Mouse (Mus musculus) forebrain, embryonic 15.5 days (tissue): Measurements from ENCODE around the gene Grip1. TPM values are rescaled to one million over a fixed set of nuclear protein-coding genes. Genes with fewer than 3 reads are reported as not detected.

Source experiments
- ATAC-seq: fragments of 200-750 bp; cut with Nextera tagmentation; replicated peaks from 2 replicates; pipeline ENCODE4 v1.8.0; 2017; ENCODE audit warnings: mild to moderate bottlenecking, moderate TSS enrichment, moderate library complexity
- H3K27ac ChIP-seq: fragments of 300-500 bp; sonication (generic); replicated peaks from 2 replicates; pipeline ENCODE4 v1.5.1; 2015; ENCODE audit warnings: mild to moderate bottlenecking, inconsistent platforms
- H3K27me3 ChIP-seq: fragments of 300-500 bp; sonication (generic); 2 replicates; pipeline ENCODE4 v1.6.1; 2015; ENCODE audit warnings: inconsistent platforms
- H3K36me3 ChIP-seq: fragments of 300-500 bp; sonication (generic); 2 replicates; pipeline ENCODE4 v1.6.1; 2015; ENCODE audit warnings: mild to moderate bottlenecking, inconsistent platforms
- H3K4me1 ChIP-seq: fragments of 300-500 bp; sonication (generic); 2 replicates; pipeline ENCODE4 v1.6.1; 2015; ENCODE audit warnings: inconsistent platforms
- H3K4me2 ChIP-seq: fragments of 300-500 bp; sonication (generic); replicated peaks from 2 replicates; pipeline ENCODE4 v1.6.1; 2015; ENCODE audit warnings: mild to moderate bottlenecking, inconsistent platforms
- H3K4me3 ChIP-seq: fragments of 300-500 bp; sonication (generic); 2 replicates; pipeline ENCODE4 v1.5.1; 2015; ENCODE audit warnings: mild to moderate bottlenecking, inconsistent platforms
- H3K9ac ChIP-seq: fragments of 300-500 bp; sonication (generic); replicated peaks from 2 replicates; pipeline ENCODE4 v1.6.1; 2015; ENCODE audit warnings: mild to moderate bottlenecking, inconsistent platforms
- H3K9me3 ChIP-seq: fragments of 300-500 bp; sonication (generic); 2 replicates; pipeline ENCODE4 v1.6.1; 2016; ENCODE audit warnings: inconsistent platforms
- WGBS: fragments of 180-500 bp; shearing (Covaris S2); methylation state at CpG from one replicate; pipeline ENCODE4 v1.1.7; 2015; ENCODE audit warnings: mixed read lengths; 5-methylcytosine and 5-hydroxymethylcytosine counted together
- polyA plus RNA-seq: library from polyadenylated mRNA; unstranded; fragments of >200 nt; fragmentation: Nextera tagmentation; extraction: Ambion mirVana; gene quantifications from 2 replicates; pipeline ENCODE4 v1.2.1, GENCODE M21; 2015

Gene Grip1
- polyA plus RNA-seq: 19.1 and 19.2 TPM in 2 replicates

GRCm38 (mm10) chr10:119453431-119454105, at the start of gene Grip1:
Gene Grip1 (plus strand): TSS chr10:119453830.
- H3K4me3 ChIP-seq: peak within 1 kb of the TSS; percentile 90
- H3K27me3 ChIP-seq: no peaks in the 10 kb centered on the region
- H3K9ac ChIP-seq: peak within 1 kb of the TSS; percentile 79
- peak within 1 kb of the TSS; percentile 98 for H3K4me2 ChIP-seq
- H3K4me1 ChIP-seq: peaks cover 21% of the 10 kb centered on the region
- peak; percentile 92 for ATAC-seq
- peak within 1 kb of the TSS; percentile 90 for H3K27ac ChIP-seq
- no peaks in the 10 kb centered on the region for H3K36me3 ChIP-seq
- no peaks in the 10 kb centered on the region for H3K9me3 ChIP-seq
- WGBS: under 1% methylated on average over 52 of the region's 84 CpGs

- no peaks in the 10 kb centered on the region for H3K36me3 ChIP-seq
- H3K4me3 ChIP-seq: no peak overlapping the region
- ATAC-seq: no peak
- no peak overlapping the region for H3K9ac ChIP-seq
- no peaks in the 10 kb centered on the region for H3K27me3 ChIP-seq
- no peak overlapping the region for H3K27ac ChIP-seq
- peaks cover 3% of the 10 kb centered on the region; the same call in 1 of the 2 replicates for H3K4me1 ChIP-seq
- no peak overlapping the region for H3K4me2 ChIP-seq
- H3K9me3 ChIP-seq: no peaks in the 10 kb centered on the region
- WGBS: 93% methylated on average over 9 of the region's 9 CpGs
Observed at GRCm38 (mm10) chr10:119405103-119405502, 48.5 kb upstream of the Grip1 start.

DNA sequence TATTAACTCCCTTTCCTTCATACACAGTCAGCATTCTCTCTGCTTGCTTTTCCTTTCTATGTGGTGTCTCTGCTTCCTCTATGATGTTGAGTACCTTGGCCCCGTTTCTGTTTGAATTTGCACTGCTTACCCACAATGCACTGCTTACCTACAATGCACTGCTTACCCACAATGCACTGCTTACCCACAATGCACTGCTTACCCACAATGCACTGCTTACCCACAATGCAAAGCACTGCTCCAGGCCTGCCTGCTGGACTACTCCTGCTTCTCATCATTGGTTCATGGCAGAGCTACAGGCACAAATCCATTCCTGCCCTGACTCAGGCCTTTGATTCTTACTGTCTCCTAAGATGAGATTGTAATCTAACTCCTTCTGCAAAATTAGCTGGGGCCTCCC, 48.0 kb upstream of the Grip1 start:
- H3K9me3 ChIP-seq: no peaks in the 10 kb centered on the region
- no peak overlapping the region for H3K27ac ChIP-seq
- no peaks in the 10 kb centered on the region for H3K36me3 ChIP-seq
- H3K4me1 ChIP-seq: peaks cover 3% of the 10 kb centered on the region; the same call in 1 of the 2 replicates
- H3K27me3 ChIP-seq: no peaks in the 10 kb centered on the region
- ATAC-seq: no peak
- H3K4me3 ChIP-seq: no peak overlapping the region
- 79% methylated on average over 1 of the region's 1 CpGs for WGBS
- no peak overlapping the region for H3K4me2 ChIP-seq
- no peak overlapping the region for H3K9ac ChIP-seq

GRCm38 (mm10) chr10:119408327-119408726, 45.3 kb upstream of the Grip1 start:
- peaks cover 3% of the 10 kb centered on the region; the same call in 1 of the 2 replicates for H3K4me1 ChIP-seq

GRCm38 (mm10) chr10:119413238-119413637, 40.4 kb upstream of the Grip1 start:
- Histone ChIP-seq H3K27ac (no peak overlapping the region), H3K4me2 (no peak overlapping the region), H3K4me3 (no peak overlapping the region), H3K4me1 (peaks cover 2% of the 10 kb centered on the region; the same call in 1 of the 2 replicates), H3K9ac (no peak overlapping the region), H3K36me3 (no peaks in the 10 kb centered on the region), H3K27me3 (no peaks in the 10 kb centered on the region), H3K9me3 (no peaks in the 10 kb centered on the region)
- no peak for ATAC-seq
- whole genome bisulfite sequencing: 96% methylated on average over 11 of the region's 11 CpGs

More at GRCm38 (mm10) chr10:119408327-119408726, 45.3 kb upstream of the Grip1 start:
- ATAC-seq: no peak
- no peak overlapping the region for H3K4me2 ChIP-seq
- WGBS: 14% methylated on average over 6 of the region's 6 CpGs
- no peak overlapping the region for H3K9ac ChIP-seq
- no peaks in the 10 kb centered on the region for H3K9me3 ChIP-seq
- no peaks in the 10 kb centered on the region for H3K36me3 ChIP-seq
- H3K27me3 ChIP-seq: no peaks in the 10 kb centered on the region
- H3K4me3 ChIP-seq: no peak overlapping the region
- no peak overlapping the region for H3K27ac ChIP-seq

DNA sequence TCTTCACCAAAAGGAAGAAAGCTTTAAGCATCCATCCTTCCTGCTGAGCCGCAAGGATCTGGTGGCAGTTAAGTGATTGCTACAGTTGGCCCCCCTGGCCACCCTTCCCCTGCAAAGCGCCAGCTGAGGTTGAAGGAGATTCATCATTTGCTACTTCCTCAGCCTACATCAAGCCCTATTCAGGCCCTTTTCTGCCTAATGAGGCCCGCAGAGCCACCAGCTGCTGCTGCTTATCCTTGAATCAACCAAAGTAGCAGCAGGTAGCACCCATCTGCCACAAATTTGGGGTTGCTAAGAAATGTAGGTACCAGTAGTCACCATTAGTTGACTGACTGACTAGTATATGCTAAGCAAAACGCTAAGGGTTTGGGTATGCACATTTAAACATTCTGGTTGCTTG, 38.5 kb upstream of the Grip1 start:
- no peaks in the 10 kb centered on the region for H3K36me3 ChIP-seq
- no peaks in the 10 kb centered on the region for H3K27me3 ChIP-seq
- H3K4me2 ChIP-seq: no peak overlapping the region
- H3K4me3 ChIP-seq: no peak overlapping the region
- no peak overlapping the region for H3K9ac ChIP-seq
- no peaks in the 10 kb centered on the region for H3K4me1 ChIP-seq
- no peak for ATAC-seq
- H3K9me3 ChIP-seq: no peaks in the 10 kb centered on the region
- no peak overlapping the region for H3K27ac ChIP-seq
- 80% methylated on average over 4 of the region's 4 CpGs for WGBS

- Histone ChIP-seq H3K27me3 (no peaks in the 10 kb centered on the region), H3K4me2 (no peak overlapping the region), H3K4me1 (no peaks in the 10 kb centered on the region), H3K27ac (no peak overlapping the region), H3K4me3 (no peak overlapping the region), H3K9me3 (no peaks in the 10 kb centered on the region), H3K36me3 (no peaks in the 10 kb centered on the region), H3K9ac (no peak overlapping the region)
- WGBS: 86% methylated on average over 6 of the region's 6 CpGs
- no peak for ATAC-seq
Observed at GRCm38 (mm10) chr10:119421418-119421817, 32.2 kb upstream of the Grip1 start.

DNA sequence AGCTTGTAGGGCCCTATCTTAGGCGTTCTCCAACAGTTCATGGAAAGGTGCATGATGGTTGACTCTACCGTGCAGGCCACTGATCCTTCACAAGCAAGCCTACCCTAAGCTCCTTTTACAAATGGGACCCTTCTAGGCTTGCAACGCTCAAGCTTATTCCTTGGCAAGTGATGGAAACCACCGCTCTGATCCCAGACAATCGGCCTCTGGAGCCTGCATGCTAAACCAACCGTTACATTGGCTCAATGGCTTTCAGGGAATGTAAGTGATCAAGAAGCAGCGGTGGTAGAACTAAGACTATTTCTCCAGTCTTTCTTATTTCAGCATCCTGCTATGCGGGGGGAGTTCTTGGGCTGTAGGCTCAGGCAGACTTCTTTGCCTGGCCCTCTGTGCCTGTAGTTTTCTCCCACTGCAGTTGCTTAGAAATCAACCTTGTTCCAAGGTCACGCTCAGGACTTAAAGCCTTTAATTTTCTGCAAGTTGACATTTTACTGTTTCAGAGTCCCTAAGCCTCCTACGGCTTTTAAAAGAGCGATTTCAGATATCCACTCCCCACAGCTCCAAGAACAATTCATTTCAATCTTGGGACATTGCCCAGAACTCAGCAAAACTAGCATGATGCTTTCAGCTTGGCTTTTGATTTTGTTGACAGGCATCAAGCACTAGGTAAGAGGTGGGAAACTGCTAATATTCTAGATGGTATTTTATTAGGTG, 29.7 kb upstream of the Grip1 start:
- H3K9ac ChIP-seq: no peak overlapping the region
- no peak overlapping the region for H3K4me3 ChIP-seq
- no peak overlapping the region for H3K4me2 ChIP-seq
- H3K27me3 ChIP-seq: no peaks in the 10 kb centered on the region
- no peaks in the 10 kb centered on the region for H3K36me3 ChIP-seq
- H3K4me1 ChIP-seq: no peaks in the 10 kb centered on the region
- H3K9me3 ChIP-seq: no peaks in the 10 kb centered on the region
- no peak overlapping the region for H3K27ac ChIP-seq
- ATAC-seq: no peak
- 82% methylated on average over 11 of the region's 11 CpGs for WGBS

GRCm38 (mm10) chr10:119427653-119428052, 26.0 kb upstream of the Grip1 start:
- Histone ChIP-seq H3K36me3 (no peaks in the 10 kb centered on the region), H3K9ac (no peak overlapping the region), H3K27me3 (no peaks in the 10 kb centered on the region), H3K4me3 (no peak overlapping the region), H3K4me1 (no peaks in the 10 kb centered on the region), H3K27ac (no peak overlapping the region), H3K9me3 (no peaks in the 10 kb centered on the region), H3K4me2 (no peak overlapping the region)
- ATAC-seq: no peak
- WGBS: 94% methylated on average over 7 of the region's 7 CpGs

GRCm38 (mm10) chr10:119428106-119428505, 25.5 kb upstream of the Grip1 start:
- Histone ChIP-seq H3K27me3 (no peaks in the 10 kb centered on the region), H3K9ac (no peak overlapping the region), H3K36me3 (no peaks in the 10 kb centered on the region), H3K9me3 (no peaks in the 10 kb centered on the region), H3K27ac (no peak overlapping the region), H3K4me2 (no peak overlapping the region), H3K4me1 (no peaks in the 10 kb centered on the region), H3K4me3 (no peak overlapping the region)
- WGBS: 59% methylated on average over 7 of the region's 7 CpGs
- ATAC-seq: no peak

DNA sequence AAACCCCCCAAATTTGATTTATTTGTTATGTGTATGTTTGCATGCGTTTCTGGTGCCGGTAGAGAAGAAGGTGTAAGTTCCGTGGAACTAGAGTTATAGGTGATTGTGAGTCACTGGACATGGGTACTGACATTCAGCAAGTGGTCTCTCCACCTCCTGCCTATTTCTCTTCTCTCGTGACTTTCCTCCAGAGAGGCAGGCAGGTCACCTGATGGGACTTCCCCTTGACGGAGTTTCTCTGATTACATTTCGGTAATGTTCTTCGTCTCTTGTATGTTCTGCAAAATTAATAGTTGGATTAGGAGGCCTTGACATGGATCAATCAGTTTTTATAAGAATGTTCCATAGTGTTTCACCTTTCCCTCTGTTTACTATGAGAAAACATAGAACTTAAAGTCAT, 23.4 kb upstream of the Grip1 start:
- H3K4me1 ChIP-seq: no peaks in the 10 kb centered on the region
- H3K4me3 ChIP-seq: no peak overlapping the region
- 88% methylated on average over 7 of the region's 7 CpGs for WGBS
- no peaks in the 10 kb centered on the region for H3K36me3 ChIP-seq
- H3K27ac ChIP-seq: no peak overlapping the region
- H3K9me3 ChIP-seq: no peaks in the 10 kb centered on the region
- H3K4me2 ChIP-seq: no peak overlapping the region
- H3K9ac ChIP-seq: no peak overlapping the region
- ATAC-seq: no peak
- H3K27me3 ChIP-seq: no peaks in the 10 kb centered on the region

DNA sequence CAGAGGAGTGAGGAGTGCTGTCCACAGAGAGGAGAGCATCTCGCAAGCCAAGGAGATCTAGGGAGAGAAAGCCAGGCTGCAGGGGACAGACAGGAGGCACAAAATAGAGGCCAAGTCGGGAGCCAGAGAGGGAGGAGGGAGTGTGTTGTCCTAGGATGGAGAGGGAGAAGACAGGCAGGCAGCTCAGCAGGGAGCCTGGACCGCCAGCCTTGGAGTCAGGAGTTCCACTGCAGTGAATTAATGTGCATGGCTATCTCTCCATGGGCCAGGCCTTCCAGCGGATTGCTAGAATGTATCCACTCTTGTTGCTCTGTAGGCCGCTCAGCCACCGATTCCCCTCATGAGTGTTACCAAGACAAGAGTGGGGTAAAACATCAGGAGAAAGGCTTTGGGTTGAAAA, 21.8 kb upstream of the Grip1 start:
- no peak for ATAC-seq
- H3K9ac ChIP-seq: no peak overlapping the region
- H3K27me3 ChIP-seq: no peaks in the 10 kb centered on the region
- no peaks in the 10 kb centered on the region for H3K36me3 ChIP-seq
- H3K27ac ChIP-seq: no peak overlapping the region
- no peaks in the 10 kb centered on the region for H3K4me1 ChIP-seq
- H3K4me2 ChIP-seq: no peak overlapping the region
- no peak overlapping the region for H3K4me3 ChIP-seq
- 56% methylated on average over 6 of the region's 6 CpGs for WGBS
- no peaks in the 10 kb centered on the region for H3K9me3 ChIP-seq
